Mouse (Mus musculus): ENCODE results near the gene Mxra7. TPM values are rescaled to one million over a fixed set of nuclear protein-coding genes. Genes with fewer than 3 reads are reported as not detected.
A peak's percentile ranks its signal among the peaks of the same experiment; 100 is the strongest.

Mxra7 gene
- total RNA-seq, 2 experiments from 2014 or later = 54.5 to 65.3 TPM

DNA sequence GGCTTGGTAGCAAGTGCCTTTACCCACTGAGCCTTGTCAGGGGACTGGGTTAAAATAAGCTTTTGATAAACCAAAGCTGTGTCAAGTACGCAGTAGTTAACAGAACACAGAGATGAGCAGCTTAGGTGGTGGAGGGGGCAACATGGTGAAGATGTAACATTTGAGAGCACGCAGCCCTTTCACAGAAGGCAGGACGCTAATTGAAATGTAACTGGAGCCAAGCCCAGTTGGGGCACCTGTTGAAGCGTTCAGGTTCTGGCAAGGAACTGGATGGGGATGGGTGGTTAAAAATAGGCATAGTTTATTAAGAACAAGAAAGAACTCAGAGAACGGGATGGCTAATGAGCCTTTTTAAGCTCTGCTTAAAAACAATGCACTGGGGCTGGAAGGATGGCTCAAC, 28.5 kb downstream of the Mxra7 start:
- no peak for DNase-seq (ENCODE audit: low spot score in 2 of 2)

DNA sequence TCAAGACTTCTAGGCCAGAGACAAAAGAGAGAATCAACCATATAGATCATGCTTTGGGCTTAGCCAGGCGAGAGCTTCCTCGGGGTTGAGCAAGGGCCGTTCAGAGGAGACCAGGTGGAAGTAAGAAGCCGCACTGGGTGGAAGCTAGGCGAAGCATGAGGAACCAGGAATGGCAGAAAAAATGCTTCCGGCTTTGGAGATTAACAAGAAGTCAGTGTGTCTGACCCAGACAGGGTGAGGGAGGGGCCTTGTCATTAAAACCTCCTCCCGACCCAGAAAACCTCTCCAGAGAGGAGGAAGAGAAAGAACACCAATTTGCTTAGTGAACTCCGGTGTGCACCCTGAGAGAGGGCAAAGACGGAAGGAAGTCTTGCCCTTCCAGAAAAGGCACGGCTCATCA, 43.6 kb downstream of the Mxra7 start:
- DNase-seq (ENCODE audit: low spot score in 2 of 2) = no peak

DNA sequence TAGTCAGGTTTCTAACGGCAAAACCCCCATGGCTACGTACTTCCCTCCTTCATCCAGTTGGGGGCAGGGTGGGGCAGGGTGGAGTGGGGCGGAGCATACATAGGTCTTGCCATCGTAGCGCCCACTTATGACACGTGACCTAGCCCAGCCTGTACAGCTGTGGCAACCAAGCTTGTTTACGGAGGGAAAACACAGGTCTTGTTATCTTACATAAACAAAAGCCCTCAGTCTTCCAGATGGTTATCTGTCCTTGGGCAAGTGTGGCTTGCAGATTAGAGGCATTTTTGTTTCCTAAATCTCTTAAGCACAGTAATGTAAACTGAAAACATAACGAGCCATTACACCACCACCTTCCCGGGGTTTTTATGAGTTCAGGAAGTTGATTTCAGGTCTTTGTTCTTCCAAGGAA, 45.1 kb downstream of the Mxra7 start:
- DNase-seq (ENCODE audit: low spot score in 2 of 2) = no peak

DNA sequence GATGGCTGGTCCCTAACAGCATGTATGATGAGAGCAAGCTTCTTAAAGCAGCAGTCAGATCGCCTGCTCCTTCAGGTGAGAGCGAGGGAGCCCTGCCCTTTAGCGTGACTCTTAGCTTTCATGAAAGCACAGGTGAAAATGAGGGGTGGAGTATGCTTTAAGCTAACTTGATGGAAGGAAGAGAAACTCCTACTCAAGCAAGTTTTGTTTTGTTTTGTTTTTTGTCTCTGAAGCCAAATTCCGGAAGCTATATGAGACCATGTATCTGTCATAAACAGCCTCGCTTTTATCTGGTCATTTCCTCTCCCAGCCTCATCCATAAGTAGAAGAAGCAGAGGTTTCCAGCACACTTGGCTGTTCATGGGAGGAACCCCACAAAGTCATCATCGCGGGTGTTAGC, 52.4 kb downstream of the Mxra7 start, which contains the start of gene St6galnac1:
Gene St6galnac1, minus strand, starts transcription at position 101 of the 400 bp plus-strand sequence.
- no peak for DNase-seq (ENCODE audit: low spot score in 2 of 2)

DNA sequence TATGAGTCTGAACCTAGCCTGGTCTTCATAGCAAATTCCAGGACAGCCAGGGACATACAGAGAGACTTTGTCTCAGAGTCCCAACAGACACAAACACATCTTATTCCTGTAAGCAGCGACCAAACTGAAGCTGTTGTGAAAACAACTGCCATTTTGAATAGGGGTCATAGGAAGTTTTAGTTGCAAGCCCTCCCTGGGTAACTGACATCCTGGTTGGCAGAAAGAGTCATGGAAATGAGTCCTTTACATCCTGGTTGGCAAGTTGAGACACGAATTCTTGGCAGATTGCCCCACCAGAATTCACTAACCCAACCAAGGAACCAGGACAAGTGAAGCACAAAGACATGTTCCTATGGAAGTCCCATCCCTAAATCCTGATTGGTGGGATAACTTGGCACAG, 54.6 kb downstream of the Mxra7 start:
- DNase-seq (ENCODE audit: low spot score in 2 of 2) = no peak

DNA sequence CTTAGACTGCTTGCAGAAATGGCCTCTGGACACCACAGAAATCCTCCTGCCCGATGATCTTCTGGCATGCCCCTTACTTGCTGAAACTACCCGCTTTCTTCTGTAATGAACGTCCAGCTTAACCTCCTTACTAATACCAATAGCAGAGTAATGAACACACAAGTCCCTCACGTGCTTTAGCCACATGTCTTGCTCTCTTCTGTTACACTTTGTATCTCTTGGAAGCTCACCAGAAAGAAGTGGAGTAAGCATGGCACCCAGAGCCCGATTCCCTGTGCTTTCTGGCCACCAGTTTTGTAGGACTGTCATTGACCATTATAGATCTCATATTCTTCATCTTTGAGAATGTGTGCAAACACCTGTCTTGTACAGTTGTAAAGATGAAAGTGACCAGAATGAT, 58.0 kb downstream of the Mxra7 start:
- DNase-seq (ENCODE audit: low spot score in 2 of 2) = no peak

DNA sequence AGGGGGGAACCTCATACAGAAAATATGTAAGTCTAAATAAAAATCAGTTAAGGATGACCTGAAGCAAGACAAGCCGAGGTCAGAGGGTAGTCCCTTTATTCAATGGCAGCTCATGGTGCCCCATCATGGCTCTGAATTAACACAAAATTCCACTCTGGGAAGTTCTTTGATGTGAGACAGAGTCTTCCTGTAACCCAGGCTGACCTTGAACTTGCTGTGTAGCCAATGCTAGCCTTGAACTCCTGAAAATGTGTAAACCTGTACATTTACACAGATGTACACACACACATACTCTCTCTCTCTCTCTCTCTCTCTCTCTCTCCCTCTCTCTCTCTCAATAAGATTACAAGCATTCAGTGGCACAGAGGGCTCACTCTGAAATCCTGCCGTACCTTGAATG, 62.9 kb downstream of the Mxra7 start:
- DNase-seq (ENCODE audit: low spot score in 2 of 2) = no peak

DNA sequence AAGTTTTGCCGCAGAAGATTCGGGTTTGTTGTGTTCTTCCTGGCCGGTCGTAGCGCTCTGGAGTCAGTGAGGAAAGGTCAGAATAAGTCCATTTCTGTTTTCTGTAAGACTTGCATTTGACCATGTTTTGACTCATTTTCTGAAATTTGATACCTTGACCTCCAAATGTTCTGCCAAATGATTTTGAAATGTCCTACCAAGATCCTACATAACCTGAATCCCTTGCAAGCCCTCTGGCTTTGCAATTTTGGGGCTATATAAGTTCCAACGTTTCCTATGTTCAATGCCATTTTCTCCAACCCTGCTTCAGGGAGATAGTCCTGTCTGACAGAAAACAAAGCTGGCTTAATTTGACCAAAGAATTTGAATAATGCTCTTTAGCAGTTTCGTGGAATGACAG, 63.5 kb downstream of the Mxra7 start:
- DNase-seq (ENCODE audit: low spot score in 2 of 2) = no peak

DNA sequence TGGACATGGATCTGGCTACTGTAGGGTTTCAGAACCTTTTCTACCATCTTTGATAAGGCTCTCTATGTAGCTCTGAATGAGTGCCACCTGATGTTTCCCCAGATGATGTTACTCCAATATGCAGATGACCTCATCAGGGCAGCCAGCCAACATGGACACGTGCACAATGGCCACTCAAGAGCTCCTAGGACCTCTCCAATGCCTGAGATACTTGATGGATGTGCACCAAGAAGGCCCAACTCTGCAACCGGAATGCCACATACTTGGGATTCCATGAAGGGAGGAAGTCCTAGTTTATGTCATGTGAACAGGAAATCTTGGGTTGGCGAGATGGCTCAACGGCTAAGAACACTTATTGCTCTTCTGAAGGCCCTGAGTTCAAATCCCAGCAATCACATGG, 72.7 kb downstream of the Mxra7 start:
- peak in 1 of 2 experiments; percentile 14 for DNase-seq (ENCODE audit: low spot score in 2 of 2)

DNA sequence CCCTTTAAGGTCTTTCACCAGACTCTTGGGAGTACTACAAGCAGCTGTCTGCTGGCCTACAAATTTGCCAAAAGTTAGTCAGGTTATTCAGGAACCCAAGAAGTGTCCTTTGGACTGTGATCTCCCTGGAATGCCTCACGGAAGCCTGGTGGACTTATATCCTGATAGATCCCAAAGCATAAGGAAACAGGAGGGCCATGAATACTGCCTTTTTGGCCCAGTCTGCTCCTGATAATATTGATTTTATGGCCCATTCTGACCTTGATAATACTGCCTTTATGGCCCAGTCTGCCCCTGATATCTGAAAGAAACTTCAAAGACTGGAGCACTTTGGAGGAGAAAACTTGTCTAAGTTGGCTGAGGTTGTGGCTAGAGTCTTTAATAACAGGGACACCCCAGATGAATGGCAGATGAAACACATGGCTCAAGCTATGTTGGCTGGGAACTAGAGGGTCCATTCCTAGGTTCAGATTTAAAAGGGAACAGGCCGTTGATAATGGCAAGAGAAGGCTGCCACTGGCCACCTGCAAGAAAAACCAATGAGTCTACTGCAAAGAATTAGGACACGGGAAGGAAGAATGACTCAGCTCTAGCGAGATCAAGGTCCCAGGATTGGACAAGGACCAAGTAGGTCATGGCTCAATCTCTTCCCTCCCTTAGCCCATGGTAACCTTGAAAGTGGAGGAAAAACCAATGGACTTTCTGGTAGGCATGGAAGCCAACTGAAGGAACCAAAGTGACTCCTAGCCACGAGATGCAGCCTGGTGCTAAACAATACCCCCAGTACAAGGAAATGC, 74.0 kb downstream of the Mxra7 start:
- no peak for DNase-seq (ENCODE audit: low spot score in 2 of 2)

Other genes starting within 250 kb of the Mxra7 start
- 10 to 100 TPM; 25.2 to 25.6 TPM for gene Ube2o, start 246.6 kb downstream of the Mxra7 start, total RNA-seq (2021)
- not detected for gene Aanat, start 241.6 kb downstream of the Mxra7 start, total RNA-seq (2021)
- 1 to 10 TPM; 7.4 to 9.1 TPM for gene Rhbdf2, start 201.0 kb downstream of the Mxra7 start, total RNA-seq (2021)
- gene Prcd, start 174.5 kb downstream of the Mxra7 start, total RNA-seq (2021) = under 1 TPM; 0.86 to 0.91 TPM
- 10 to 100 TPM; 26.5 to 30.5 TPM for gene Cygb, start 173.7 kb downstream of the Mxra7 start, total RNA-seq (2021)
- not detected for gene St6galnac1, start 52.5 kb downstream of the Mxra7 start, total RNA-seq (2021)
- gene Mettl23, start 15.2 kb upstream of the Mxra7 start, total RNA-seq (2021) = 10 to 100 TPM; 23.7 to 26.6 TPM
- gene Jmjd6, start 15.4 kb upstream of the Mxra7 start, total RNA-seq (2021) = 10 to 100 TPM; 35.6 to 39.7 TPM
- 10 to 100 TPM; 42.8 to 43.1 TPM for gene Mfsd11, start 24.4 kb upstream of the Mxra7 start, total RNA-seq (2021)
- 100 to 1,000 TPM; 181 to 207 TPM for gene Srsf2, start 25.0 kb upstream of the Mxra7 start, total RNA-seq (2021)
- gene Mgat5b, start 90.8 kb upstream of the Mxra7 start, total RNA-seq (2021) = 1 to 10 TPM; 1.3 to 1.4 TPM

All from gastrocnemius, postnatal 4 days (tissue).